Mouse (Mus musculus) stomach, postnatal 0 days (tissue): ENCODE results near the gene Mef2a.

ENCODE experiments used
- CTCF ChIP-seq: IDR thresholded peaks from 2 replicates; pipeline ENCODE4 v1.5.1; 2016; ENCODE audit warnings: antibody characterized with exemption, low read depth, mild to moderate bottlenecking, moderate library complexity
- EP300 ChIP-seq: optimal IDR thresholded peaks from 2 replicates; pipeline ENCODE3; 2016; ENCODE audit warnings: antibody characterized with exemption

- TF ChIP-seq CTCF (no peak), EP300 (no peak)
Measured at GRCm38 (mm10) chr7:67368394-67368793, 4.3 kb downstream of the Mef2a start.
